Mouse (Mus musculus) hindbrain, postnatal 0 days (tissue): ENCODE measurements around the gene Hils1. TPM values are rescaled to one million over a fixed set of nuclear protein-coding genes. Genes with fewer than 3 reads are reported as not detected.
A peak's percentile ranks its signal among the peaks of the same experiment; 100 is the strongest.

Experiments used
- ATAC-seq: fragments of 200-750 bp; cut with Nextera tagmentation; 2 replicates; pipeline ENCODE4 v1.8.0; 2017; ENCODE audit warnings: mild to moderate bottlenecking, moderate TSS enrichment, moderate library complexity
- DNase-seq: peaks from one replicate; pipeline ENCODE4 v3.0.0-alpha.2; 2015; ENCODE audit warnings: low spot score
- H3K27ac ChIP-seq: fragments of 300-500 bp; sonication (generic); 2 replicates; pipeline ENCODE4 v1.5.1; 2014; ENCODE audit warnings: mild to moderate bottlenecking
- H3K27me3 ChIP-seq: fragments of 300-500 bp; sonication (generic); 2 replicates; pipeline ENCODE4 v1.6.1; 2014; ENCODE audit warnings: low read length, mixed read lengths; ENCODE audit not compliant: insufficient read depth
- H3K36me3 ChIP-seq: fragments of 300-500 bp; sonication (generic); 2 replicates; pipeline ENCODE4 v1.6.1; 2014; ENCODE audit warnings: low read length, mixed read lengths; ENCODE audit not compliant: insufficient read depth
- H3K4me1 ChIP-seq: fragments of 300-500 bp; sonication (generic); 2 replicates; pipeline ENCODE4 v1.6.1; 2014; ENCODE audit warnings: antibody characterized with exemption, low read length, mixed read lengths; ENCODE audit not compliant: insufficient read depth
- H3K4me2 ChIP-seq: fragments of 300-500 bp; sonication (generic); 2 replicates; pipeline ENCODE4 v1.6.1; 2014; ENCODE audit warnings: low read depth, mild to moderate bottlenecking, low read length, moderate library complexity, mixed read lengths
- H3K4me3 ChIP-seq: fragments of 300-500 bp; sonication (generic); 2 replicates; pipeline ENCODE4 v1.5.1; 2014; ENCODE audit warnings: low read length
- H3K9ac ChIP-seq: fragments of 300-500 bp; sonication (generic); replicated peaks from 2 replicates; pipeline ENCODE4 v1.6.1; 2014; ENCODE audit warnings: mild to moderate bottlenecking, low read length, moderate library complexity, mixed read lengths
- H3K9me3 ChIP-seq: fragments of 300-500 bp; sonication (generic); 2 replicates; pipeline ENCODE4 v1.6.1; 2016; ENCODE audit warnings: low read length, mixed read lengths
- CTCF ChIP-seq: IDR thresholded peaks from 2 replicates; pipeline ENCODE4 v1.5.1; 2016; ENCODE audit warnings: antibody characterized with exemption, control low read depth, low read depth
- WGBS: fragments of 180-500 bp; shearing (Covaris S2); extraction: QIAGEN DNeasy Blood & Tissue Kit; methylation state at CpG from one replicate; pipeline ENCODE4 v1.1.7; 2014; 5-methylcytosine and 5-hydroxymethylcytosine counted together
- polyA plus RNA-seq: library from polyadenylated mRNA; unstranded; fragments of >200 nt; fragmentation: Nextera tagmentation; extraction: Ambion mirVana; gene quantifications from 2 replicates; pipeline ENCODE4 v1.2.1, GENCODE M21; 2015
- total RNA-seq: library from RNA; depleted of rRNA; stranded (reverse); fragments of >200 nt; gene quantifications from 2 replicates; pipeline ENCODE4 v1.2.3, GENCODE M21; 2014

Hils1 gene
- total and polyA plus RNA-seq, 2 experiments from 2014 or later, result not detected

GRCm38 (mm10) chr11:94990749-94991577 is 23.6 kb downstream of the Hils1 start, which contains the start of gene Ppp1r9b:
TSS of gene Ppp1r9b (plus strand) at chr11:94991035.
- ATAC-seq (peak; percentile 87), DNase-seq (peak; percentile 93)
- Histone ChIP-seq H3K27ac (peak within 1 kb of the TSS; percentile 89), H3K27me3 (no peaks in the 10 kb centered on the region), H3K36me3 (no peaks in the 10 kb centered on the region), H3K9me3 (no peaks in the 10 kb centered on the region), H3K4me2 (peak within 1 kb of the TSS; percentile 99), H3K4me3 (peak within 1 kb of the TSS; percentile 74), H3K9ac (peak within 1 kb of the TSS; percentile 85), H3K4me1 (peaks cover 48% of the 10 kb centered on the region)
- 2% methylated on average over 60 of the region's 69 CpGs for WGBS
- peak; percentile 79 for TF ChIP-seq CTCF

- Histone ChIP-seq H3K4me3 (peak overlapping the region; percentile 74), H3K4me1 (peaks cover 52% of the 10 kb centered on the region)
Observed at GRCm38 (mm10) chr11:94991641-94992479, 24.5 kb downstream of the Hils1 start.

GRCm38 (mm10) chr11:94992480-94992753 is 25.0 kb downstream of the Hils1 start:
- H3K9me3 ChIP-seq, result no peaks in the 10 kb centered on the region
- peaks cover 11% of the 10 kb centered on the region for H3K36me3 ChIP-seq
- peak overlapping the region; percentile 99 for H3K4me2 ChIP-seq
- peak overlapping the region; percentile 74 for H3K4me3 ChIP-seq
- peak overlapping the region; percentile 85 for H3K9ac ChIP-seq
- DNase-seq, result no peak
- no peak for ATAC-seq
- WGBS, result under 1% methylated on average over 20 of the region's 20 CpGs
- TF ChIP-seq CTCF, result no peak
- H3K4me1 ChIP-seq, result peaks cover 50% of the 10 kb centered on the region
- H3K27ac ChIP-seq, result peak overlapping the region; percentile 89; the same call in 1 of the 2 replicates
- H3K27me3 ChIP-seq, result no peaks in the 10 kb centered on the region

More at GRCm38 (mm10) chr11:94991641-94992479, 24.5 kb downstream of the Hils1 start:
- Histone ChIP-seq H3K36me3 (peaks cover 6% of the 10 kb centered on the region), H3K9me3 (no peaks in the 10 kb centered on the region), H3K4me2 (peak overlapping the region; percentile 99), H3K9ac (peak overlapping the region; percentile 85), H3K27ac (peak overlapping the region; percentile 89), H3K27me3 (no peaks in the 10 kb centered on the region)
- ATAC-seq (no peak), DNase-seq (peak; percentile 60)
- WGBS, result under 1% methylated on average over 91 of the region's 99 CpGs
- no peak for TF ChIP-seq CTCF

- Histone ChIP-seq H3K27ac (peak overlapping the region; percentile 89; the same call in 1 of the 2 replicates), H3K27me3 (no peaks in the 10 kb centered on the region), H3K9me3 (no peaks in the 10 kb centered on the region), H3K4me3 (peak overlapping the region; percentile 74), H3K36me3 (peaks cover 16% of the 10 kb centered on the region), H3K9ac (peak overlapping the region; percentile 85), H3K4me2 (peak overlapping the region; percentile 99), H3K4me1 (peaks cover 47% of the 10 kb centered on the region)
- no peak for TF ChIP-seq CTCF
- peak; percentile 59 for DNase-seq
- under 1% methylated on average over 21 of the region's 22 CpGs for WGBS
- ATAC-seq, result no peak
Observed at GRCm38 (mm10) chr11:94992754-94993606, 25.6 kb downstream of the Hils1 start.

GRCm38 (mm10) chr11:94994208-94994814 is 26.9 kb downstream of the Hils1 start:
- no peaks in the 10 kb centered on the region for H3K9me3 ChIP-seq
- DNase-seq (no peak), ATAC-seq (no peak)
- 26% methylated on average over 10 of the region's 10 CpGs for WGBS
- H3K27me3 ChIP-seq, result no peaks in the 10 kb centered on the region
- TF ChIP-seq CTCF, result no peak
- peaks cover 44% of the 10 kb centered on the region for H3K4me1 ChIP-seq
- H3K27ac ChIP-seq, result no peak overlapping the region
- H3K4me3 ChIP-seq, result peak overlapping the region; percentile 74
- peak overlapping the region; percentile 99 for H3K4me2 ChIP-seq
- peak overlapping the region; percentile 85 for H3K9ac ChIP-seq
- peaks cover 19% of the 10 kb centered on the region for H3K36me3 ChIP-seq
